Mouse (Mus musculus): ENCODE data around the gene Tas2r106.

Gene Tas2r106

DNA sequence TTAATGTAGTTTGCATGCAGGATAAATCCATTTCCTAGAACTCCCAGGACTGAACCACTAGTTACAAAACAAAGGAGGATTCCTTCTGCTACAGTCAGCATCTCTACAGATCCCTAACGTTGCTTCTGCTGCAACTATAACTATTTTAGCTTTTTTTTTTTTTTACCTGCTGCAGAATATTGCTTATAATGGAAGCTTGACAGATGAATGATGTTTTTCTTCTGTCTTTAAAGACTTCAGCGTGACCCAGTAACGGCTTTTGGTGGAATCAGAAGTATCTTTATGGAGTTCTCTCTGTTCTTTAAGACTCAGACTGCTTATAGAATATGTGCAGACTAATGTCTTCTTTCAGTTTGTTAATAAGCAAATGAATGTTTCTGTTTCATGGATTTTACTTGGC is at the start of gene Tas2r106:
Tas2r106 (minus strand) TSS at position 101 of the 400 bp plus-strand sequence.
- no peak for DNase-seq (ENCODE audit: low read depth, low spot score)

DNA sequence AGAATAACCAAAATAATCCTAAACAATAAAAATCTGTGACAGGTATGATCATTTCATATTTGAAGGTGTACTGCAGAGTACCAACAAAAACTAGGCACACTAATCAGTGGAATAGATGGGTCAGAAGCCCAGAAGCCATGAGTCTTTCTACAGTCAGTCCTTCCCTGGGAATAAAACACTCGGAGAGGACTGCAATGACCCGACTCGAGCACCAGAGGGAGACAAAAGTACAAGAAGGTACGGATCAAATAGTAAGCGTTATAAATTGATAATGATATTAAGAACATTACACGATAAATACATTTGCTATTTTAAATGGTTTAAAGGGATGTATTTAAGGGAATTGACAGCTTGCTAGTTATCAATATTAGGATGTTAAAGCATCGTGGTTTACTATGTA is 34.1 kb upstream of the Tas2r106 start:
- no peak for DNase-seq (ENCODE audit: low read depth, low spot score)

DNA sequence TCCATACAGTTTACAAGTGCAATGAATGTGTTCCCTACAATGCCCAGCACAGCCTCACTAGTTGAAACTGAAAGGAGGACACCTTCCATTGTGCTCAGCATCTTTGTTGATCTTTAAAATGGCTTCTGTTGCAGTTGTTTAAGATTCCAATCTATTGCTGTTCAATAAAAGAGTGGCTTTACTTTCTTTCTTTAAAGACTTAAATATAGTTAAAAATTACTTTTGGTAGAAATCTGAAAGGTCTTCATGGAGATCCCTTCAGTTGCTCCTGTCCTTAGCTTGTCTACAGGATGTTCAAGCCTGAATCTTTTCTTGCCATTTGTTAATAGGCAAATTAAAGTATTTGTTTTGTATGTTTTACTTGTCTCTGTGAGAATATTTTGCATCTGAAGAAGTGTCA is 11.3 kb upstream of the Tas2r106 start, which contains the start of gene Tas2r114:
Tas2r114 (minus strand) TSS at position 101 of the 400 bp plus-strand sequence.
- no peak for DNase-seq (ENCODE audit: low read depth, low spot score)

DNA sequence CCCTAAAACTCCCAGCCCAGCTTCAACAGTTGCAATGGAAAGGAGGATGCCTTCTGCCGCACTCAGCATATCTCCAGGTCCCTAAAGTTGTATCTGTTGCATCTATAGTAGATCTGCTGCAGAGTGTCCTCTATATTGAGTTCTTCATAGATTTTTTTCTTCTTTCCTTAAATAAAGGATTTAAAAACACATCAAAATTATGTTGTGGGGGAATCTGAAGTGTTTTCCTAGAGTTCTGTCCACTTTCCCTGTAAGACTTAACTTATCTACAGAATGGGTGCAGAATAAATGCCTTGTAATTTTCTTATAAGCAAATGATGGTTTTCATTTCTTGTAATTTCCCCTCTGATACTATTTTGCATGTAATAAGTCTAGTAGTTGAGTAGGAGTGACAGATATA is 8.7 kb upstream of the Tas2r106 start, which contains the start of gene Tas2r105:
Tas2r105 (minus strand) TSS at position 101 of the 400 bp plus-strand sequence.
- DNase-seq (ENCODE audit: low read depth, low spot score): no peak

DNA sequence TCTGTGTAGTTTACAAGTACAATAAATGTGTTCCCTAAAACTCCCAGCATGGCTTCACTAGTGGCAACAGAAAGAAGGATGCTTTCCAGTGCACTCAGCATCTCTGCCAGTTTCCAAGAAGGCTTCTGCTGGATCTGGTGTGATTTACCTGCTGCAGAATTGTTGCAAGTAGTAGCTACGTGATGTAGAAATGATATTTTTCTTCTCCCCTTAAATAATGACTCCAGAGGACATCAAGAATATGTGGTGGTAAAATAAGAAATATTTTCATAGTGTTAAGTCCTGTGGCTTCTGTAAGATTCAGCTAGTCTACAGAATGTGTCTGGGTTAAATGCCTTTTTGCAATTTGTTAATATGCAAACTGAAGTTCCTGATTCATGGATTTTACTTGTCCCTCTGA is 7.0 kb upstream of the Tas2r106 start, which contains the start of gene Tas2r104:
Tas2r104 (minus strand) TSS at position 101 of the 400 bp plus-strand sequence.
- DNase-seq (ENCODE audit: low read depth, low spot score): no peak

DNA sequence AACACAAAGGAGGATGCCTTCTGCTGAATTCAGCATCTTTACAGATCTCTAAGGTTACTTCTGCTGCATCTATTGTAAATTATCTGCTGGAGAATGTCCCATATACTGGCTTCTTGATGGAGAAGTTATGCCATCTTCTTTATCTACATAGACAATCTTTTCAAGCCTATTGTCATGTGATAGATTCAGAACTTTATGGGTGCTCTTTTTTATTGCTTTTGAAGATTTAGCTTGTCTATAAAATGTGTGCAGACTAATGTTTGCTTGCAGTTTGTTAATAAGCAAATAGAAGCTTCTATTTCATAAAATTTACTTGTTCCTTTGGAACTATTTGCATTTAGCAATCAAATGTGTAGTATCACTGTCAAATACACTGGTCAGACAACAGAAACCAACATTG is 18.6 kb downstream of the Tas2r106 start, which contains the start of gene Tas2r107:
Tas2r107 (minus strand) TSS at position 101 of the 400 bp plus-strand sequence.
- DNase-seq (ENCODE audit: low read depth, low spot score): no peak

DNA sequence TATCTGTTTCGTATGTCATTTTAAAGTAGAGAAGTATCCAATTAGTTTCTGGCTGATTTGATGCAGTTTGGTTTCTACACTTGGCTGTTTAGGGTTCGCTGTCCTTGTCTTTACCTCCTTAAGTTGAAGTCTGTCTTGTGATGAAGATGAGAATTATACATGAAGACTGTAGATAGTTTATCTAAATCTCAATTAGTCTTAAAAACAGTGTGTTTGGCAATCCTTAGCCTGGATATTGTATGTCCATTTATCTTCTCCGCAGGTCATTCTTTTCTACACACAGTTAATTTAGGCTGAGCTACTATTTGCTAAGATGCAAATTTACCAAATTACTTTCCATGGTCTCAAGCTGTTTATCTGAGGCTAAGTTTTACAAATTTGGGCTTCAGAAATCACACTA is 47.9 kb downstream of the Tas2r106 start, which contains the start of gene Tas2r130:
Tas2r130 (minus strand) TSS at position 101 of the 400 bp plus-strand sequence.
- no peak for DNase-seq (ENCODE audit: low read depth, low spot score)
